Mouse (Mus musculus): Measurements from ENCODE around the gene Kcne1. TPM values are rescaled to one million over a fixed set of nuclear protein-coding genes. Genes with fewer than 3 reads are reported as not detected.

Gene Kcne1
- polyA plus RNA-seq, 1 experiment from 2014 or later, result 105 TPM

GRCm38 (mm10) chr16:92355982-92356381 lies 3.3 kb downstream of the Kcne1 start:
- Histone ChIP-seq H3K36me3 (no peaks in the 10 kb centered on the region; the same call in 1 of the 2 replicates), H3K27me3 (replicated peaks) (peaks cover 5% of the 10 kb centered on the region; the same call in 1 of the 2 replicates), H3K9me3 (no peaks in the 10 kb centered on the region), H3K27ac (replicated peaks) (peak overlapping the region; percentile 87), H3K9ac (peak overlapping the region; percentile 69), H3K4me2 (peak overlapping the region; percentile 63), H3K4me3 (no peak overlapping the region), H3K4me1 (peaks cover 51% of the 10 kb centered on the region)
- peak; percentile 38; the same call in 1 of the 2 replicates for ATAC-seq (ENCODE audit: extremely low read depth, insufficient number of reproducible peaks, low FRiP score, low TSS enrichment)
- WGBS, result 17% methylated on average over 11 of the region's 11 CpGs

DNA sequence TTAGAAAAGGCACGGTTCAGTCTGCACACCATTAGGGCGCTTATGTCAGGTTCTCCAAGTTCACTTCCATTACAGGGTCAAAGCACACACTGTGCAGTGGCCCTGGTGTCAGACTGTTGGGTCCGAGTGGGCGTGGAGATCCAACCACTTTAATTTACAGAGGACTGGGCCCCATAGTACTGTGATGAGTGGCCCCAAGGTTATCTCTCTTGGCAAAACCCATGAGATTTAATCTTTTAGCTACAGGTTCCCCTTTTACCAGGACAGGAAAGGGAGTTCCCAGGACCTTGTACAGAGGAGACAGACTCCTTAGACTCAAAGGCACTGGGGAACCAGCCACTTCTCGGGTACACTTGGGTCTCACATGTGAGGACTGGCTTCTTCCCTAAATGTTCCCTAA lies 3.9 kb downstream of the Kcne1 start:
- peak overlapping the region; percentile 69 for H3K9ac ChIP-seq

GRCm38 (mm10) chr16:92353897-92354296 lies 5.4 kb downstream of the Kcne1 start:
- no peak overlapping the region for H3K9ac ChIP-seq
- peaks cover 57% of the 10 kb centered on the region for H3K4me1 ChIP-seq
- H3K27ac ChIP-seq (replicated peaks), result no peak overlapping the region
- H3K27me3 ChIP-seq (replicated peaks), result peaks cover 5% of the 10 kb centered on the region; the same call in 1 of the 2 replicates
- H3K4me3 ChIP-seq, result no peak overlapping the region
- H3K4me2 ChIP-seq, result no peak overlapping the region
- 86% methylated on average over 2 of the region's 2 CpGs for WGBS
- ATAC-seq (ENCODE audit: extremely low read depth, insufficient number of reproducible peaks, low FRiP score, low TSS enrichment), result no peak
- no peaks in the 10 kb centered on the region for H3K9me3 ChIP-seq
- no peaks in the 10 kb centered on the region; the same call in 1 of the 2 replicates for H3K36me3 ChIP-seq

More for the DNA sequence above, 3.9 kb downstream of the Kcne1 start:
- no peak for ATAC-seq (ENCODE audit: extremely low read depth, insufficient number of reproducible peaks, low FRiP score, low TSS enrichment)
- H3K27me3 ChIP-seq (replicated peaks), result peaks cover 5% of the 10 kb centered on the region; the same call in 1 of the 2 replicates
- no peak overlapping the region for H3K4me3 ChIP-seq
- 68% methylated on average over 5 of the region's 5 CpGs for WGBS
- H3K4me1 ChIP-seq, result peaks cover 55% of the 10 kb centered on the region
- no peaks in the 10 kb centered on the region for H3K9me3 ChIP-seq
- H3K4me2 ChIP-seq, result peak overlapping the region; percentile 63; the same call in 1 of the 2 replicates
- peak overlapping the region; percentile 87 for H3K27ac ChIP-seq (replicated peaks)
- no peaks in the 10 kb centered on the region; the same call in 1 of the 2 replicates for H3K36me3 ChIP-seq

DNA sequence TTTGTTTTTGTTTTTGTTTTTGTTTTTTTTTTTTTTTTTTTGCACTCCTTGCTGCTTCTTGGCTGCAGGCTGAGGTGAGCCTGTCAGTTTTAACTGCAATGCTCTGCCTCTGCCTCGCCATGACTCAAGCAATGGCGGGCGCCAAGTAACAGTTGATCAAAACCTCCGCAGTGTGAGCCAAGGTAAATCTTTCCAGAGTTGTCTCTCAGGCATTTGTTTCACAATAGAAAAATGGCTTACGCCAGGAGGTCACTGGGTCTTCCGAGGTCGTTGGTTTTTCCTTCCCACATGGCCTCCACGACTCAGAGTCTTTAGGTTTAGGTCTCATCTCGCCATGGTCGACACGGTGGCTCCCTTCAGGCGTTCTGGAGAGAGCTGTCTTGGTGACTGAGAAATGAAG lies 6.0 kb downstream of the Kcne1 start:
- Histone ChIP-seq H3K4me3 (no peak overlapping the region), H3K36me3 (no peaks in the 10 kb centered on the region; the same call in 1 of the 2 replicates), H3K9ac (no peak overlapping the region), H3K4me1 (peaks cover 56% of the 10 kb centered on the region), H3K27ac (replicated peaks) (no peak overlapping the region), H3K27me3 (replicated peaks) (0 out of 2 replicates have a peak, but pooled peaks cover 5% of the 10 kb centered on the region), H3K4me2 (no peak overlapping the region), H3K9me3 (no peaks in the 10 kb centered on the region)
- no peak for ATAC-seq (ENCODE audit: extremely low read depth, insufficient number of reproducible peaks, low FRiP score, low TSS enrichment)
- WGBS, result 86% methylated on average over 12 of the region's 12 CpGs

DNA sequence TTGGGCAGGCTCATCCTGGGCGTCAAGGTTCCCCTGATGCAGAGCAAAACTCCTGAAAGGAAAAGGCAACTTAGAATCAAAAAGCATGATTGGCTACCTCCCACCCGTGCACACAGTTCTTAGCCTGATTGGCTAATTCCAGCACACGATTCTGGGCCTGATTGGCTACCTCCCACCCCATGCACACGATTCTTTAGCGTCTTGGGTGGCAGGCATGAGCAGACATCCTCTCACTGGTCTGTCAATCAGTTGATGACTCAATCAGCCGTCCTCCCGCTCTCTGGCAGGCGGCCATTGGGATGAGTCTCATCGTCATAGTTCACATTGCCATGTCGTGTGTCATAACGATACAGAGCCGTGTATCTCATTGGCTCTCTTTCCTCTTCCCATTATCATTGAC lies 10.3 kb downstream of the Kcne1 start:
- Histone ChIP-seq H3K27me3 (replicated peaks) (no peaks in the 10 kb centered on the region), H3K4me1 (peaks cover 47% of the 10 kb centered on the region), H3K4me3 (no peak overlapping the region), H3K36me3 (no peaks in the 10 kb centered on the region; the same call in 1 of the 2 replicates), H3K27ac (replicated peaks) (0 out of 2 replicates have a peak overlapping the region, but pooled peaks have one; percentile 8), H3K4me2 (no peak overlapping the region), H3K9ac (no peak overlapping the region), H3K9me3 (no peaks in the 10 kb centered on the region)
- no peak for ATAC-seq (ENCODE audit: extremely low read depth, insufficient number of reproducible peaks, low FRiP score, low TSS enrichment)
- 71% methylated on average over 12 of the region's 12 CpGs for WGBS

DNA sequence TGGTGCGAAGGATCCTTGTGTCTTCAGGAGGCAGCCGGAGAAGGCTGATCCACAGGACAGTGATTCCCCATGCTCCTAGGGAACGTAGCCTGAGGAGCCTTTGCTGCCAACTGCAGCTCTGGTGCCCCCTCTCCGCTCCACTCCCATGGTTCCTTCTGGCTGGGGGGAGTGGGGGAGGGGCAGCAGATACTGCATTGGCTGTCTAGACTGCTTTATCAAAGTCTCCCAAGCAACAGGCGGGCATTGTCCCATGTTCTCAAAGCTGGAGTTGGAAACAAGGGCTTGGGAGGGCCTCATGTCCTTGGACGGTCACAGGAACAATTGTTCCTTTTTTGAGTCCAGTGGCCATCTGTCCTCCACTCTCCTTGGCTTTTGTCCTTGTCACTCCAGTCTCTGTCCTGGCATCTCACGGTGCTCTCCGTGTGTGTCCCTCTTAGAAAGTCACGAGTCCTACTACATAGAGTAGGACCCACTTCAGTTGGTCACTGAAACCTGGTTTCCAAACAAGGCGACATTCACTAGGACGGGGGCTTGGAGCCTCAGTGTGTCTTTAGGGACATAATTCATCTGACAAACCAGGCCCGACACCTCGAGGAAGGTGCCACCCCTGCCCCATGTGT lies 12.9 kb downstream of the Kcne1 start:
- Histone ChIP-seq H3K9me3 (no peaks in the 10 kb centered on the region), H3K4me2 (peak overlapping the region; percentile 50), H3K4me3 (0 out of 2 replicates have a peak overlapping the region, but pooled peaks have one; percentile 14), H3K9ac (peak overlapping the region; percentile 71), H3K27me3 (replicated peaks) (no peaks in the 10 kb centered on the region), H3K4me1 (peaks cover 52% of the 10 kb centered on the region), H3K36me3 (no peaks in the 10 kb centered on the region), H3K27ac (replicated peaks) (peak overlapping the region; percentile 98)
- peak; percentile 55; the same call in 1 of the 2 replicates for ATAC-seq (ENCODE audit: extremely low read depth, insufficient number of reproducible peaks, low FRiP score, low TSS enrichment)
- WGBS, result 38% methylated on average over 13 of the region's 13 CpGs

- no peaks in the 10 kb centered on the region for H3K36me3 ChIP-seq
- H3K4me2 ChIP-seq, result no peak overlapping the region
- peak overlapping the region; percentile 58; the same call in 1 of the 2 replicates for H3K9ac ChIP-seq
- peak; percentile 59 for ATAC-seq (ENCODE audit: extremely low read depth, insufficient number of reproducible peaks, low FRiP score, low TSS enrichment)
- H3K27me3 ChIP-seq (replicated peaks), result no peaks in the 10 kb centered on the region
- H3K27ac ChIP-seq (replicated peaks), result peak overlapping the region; percentile 98
- peaks cover 59% of the 10 kb centered on the region for H3K4me1 ChIP-seq
- H3K9me3 ChIP-seq, result no peaks in the 10 kb centered on the region
- no peak overlapping the region for H3K4me3 ChIP-seq
- 13% methylated on average over 11 of the region's 11 CpGs for WGBS
These were observed 14.1 kb downstream of the Kcne1 start for GRCm38 (mm10) chr16:92345177-92345576.

DNA sequence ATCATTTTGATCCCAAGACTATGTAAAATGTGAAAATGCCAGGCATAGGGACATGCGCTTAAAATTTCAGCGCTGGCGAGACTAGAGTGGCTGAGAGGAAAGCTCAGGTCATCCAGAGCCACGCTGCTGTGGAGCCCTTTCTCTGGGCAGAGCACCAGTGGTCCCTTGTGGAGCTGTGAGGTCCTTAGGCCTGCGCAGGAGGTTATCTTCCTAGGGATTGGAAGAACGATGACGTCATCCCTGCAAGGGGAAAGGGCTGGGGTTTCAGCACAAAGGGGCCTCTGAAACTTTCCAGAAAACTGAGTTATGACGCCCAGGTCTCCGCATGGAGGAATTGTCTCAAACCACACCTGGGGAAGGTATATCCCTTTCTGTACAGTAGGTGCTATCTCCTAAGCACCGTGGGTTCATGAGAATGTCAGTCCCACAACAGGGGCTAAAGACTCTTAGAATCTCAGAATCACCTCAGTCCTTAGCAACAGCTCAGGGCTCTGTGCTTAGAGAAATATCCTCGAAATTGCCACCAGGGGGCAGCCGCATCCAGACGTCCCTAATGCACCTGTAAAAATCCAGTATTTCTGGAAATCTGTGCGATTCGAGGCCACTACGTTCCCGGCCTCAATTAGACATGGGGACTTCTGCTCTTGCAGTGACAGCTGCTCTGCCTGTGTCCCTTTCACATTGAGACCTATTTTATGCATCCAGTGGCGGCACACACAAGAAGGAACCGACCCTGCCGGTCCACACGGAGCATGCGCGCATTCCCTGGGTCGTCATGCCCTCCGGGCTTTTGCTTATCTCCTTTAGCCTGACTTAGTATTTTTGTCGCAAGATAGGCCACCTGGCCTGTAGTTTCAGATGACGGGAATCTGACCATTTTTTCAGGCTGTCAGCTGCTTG lies 18.4 kb downstream of the Kcne1 start:
- H3K36me3 ChIP-seq, result no peaks in the 10 kb centered on the region
- H3K27ac ChIP-seq (replicated peaks), result peak overlapping the region; percentile 89
- no peaks in the 10 kb centered on the region for H3K9me3 ChIP-seq
- ATAC-seq (ENCODE audit: extremely low read depth, insufficient number of reproducible peaks, low FRiP score, low TSS enrichment), result peak; percentile 49
- H3K4me3 ChIP-seq, result peak overlapping the region; percentile 44
- 12% methylated on average over 27 of the region's 27 CpGs for WGBS
- 0 out of 2 replicates have a peak, but pooled peaks cover 2% of the 10 kb centered on the region for H3K27me3 ChIP-seq (replicated peaks)
- peak overlapping the region; percentile 53 for H3K9ac ChIP-seq
- H3K4me1 ChIP-seq, result peaks cover 44% of the 10 kb centered on the region
- H3K4me2 ChIP-seq, result peak overlapping the region; percentile 69

GRCm38 (mm10) chr16:92336280-92336679 lies 23.0 kb downstream of the Kcne1 start:
- WGBS, result 5% methylated on average over 9 of the region's 9 CpGs
- no peak for ATAC-seq (ENCODE audit: extremely low read depth, insufficient number of reproducible peaks, low FRiP score, low TSS enrichment)
- H3K4me2 ChIP-seq, result no peak overlapping the region
- 0 out of 2 replicates have a peak, but pooled peaks cover 6% of the 10 kb centered on the region for H3K27me3 ChIP-seq (replicated peaks)
- peaks cover 32% of the 10 kb centered on the region for H3K4me1 ChIP-seq
- H3K4me3 ChIP-seq, result no peak overlapping the region
- H3K36me3 ChIP-seq, result no peaks in the 10 kb centered on the region
- H3K9me3 ChIP-seq, result no peaks in the 10 kb centered on the region
- H3K9ac ChIP-seq, result no peak overlapping the region
- H3K27ac ChIP-seq (replicated peaks), result no peak overlapping the region

DNA sequence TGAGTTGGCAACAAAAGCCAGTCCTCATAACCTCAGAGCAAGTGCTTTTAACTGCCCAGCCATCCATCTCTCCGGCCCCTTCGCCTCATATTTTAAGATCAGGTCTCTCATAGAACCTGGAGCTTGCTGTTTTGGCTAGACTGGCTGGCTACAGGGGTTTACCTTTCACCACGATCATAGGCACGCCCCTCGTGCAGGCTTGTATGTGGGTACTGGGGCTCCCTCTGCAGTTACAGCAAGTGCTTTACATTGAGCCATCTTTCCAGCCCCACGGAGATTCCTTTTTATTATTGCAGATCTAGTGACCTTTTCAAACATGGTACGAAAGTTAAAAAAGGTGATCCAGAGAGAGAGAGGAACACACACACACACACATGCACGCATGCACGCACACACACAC lies 24.7 kb downstream of the Kcne1 start:
- Histone ChIP-seq H3K4me1 (peaks cover 27% of the 10 kb centered on the region), H3K27ac (replicated peaks) (no peak overlapping the region), H3K9me3 (no peaks in the 10 kb centered on the region), H3K27me3 (replicated peaks) (0 out of 2 replicates have a peak, but pooled peaks cover 6% of the 10 kb centered on the region), H3K9ac (no peak overlapping the region), H3K4me3 (no peak overlapping the region), H3K4me2 (no peak overlapping the region), H3K36me3 (no peaks in the 10 kb centered on the region)
- 56% methylated on average over 9 of the region's 9 CpGs for whole genome bisulfite sequencing
- no peak for ATAC-seq (ENCODE audit: extremely low read depth, insufficient number of reproducible peaks, low FRiP score, low TSS enrichment)

- Histone ChIP-seq H3K4me1 (peaks cover 24% of the 10 kb centered on the region), H3K27me3 (replicated peaks) (0 out of 2 replicates have a peak, but pooled peaks cover 5% of the 10 kb centered on the region), H3K4me2 (no peak overlapping the region), H3K4me3 (no peak overlapping the region), H3K36me3 (no peaks in the 10 kb centered on the region), H3K9me3 (no peaks in the 10 kb centered on the region), H3K9ac (no peak overlapping the region), H3K27ac (replicated peaks) (peak overlapping the region; percentile 70)
- 55% methylated on average over 5 of the region's 5 CpGs for WGBS
- no peak; the same call in 1 of the 2 replicates for ATAC-seq (ENCODE audit: extremely low read depth, insufficient number of reproducible peaks, low FRiP score, low TSS enrichment)
These were observed 28.3 kb downstream of the Kcne1 start for GRCm38 (mm10) chr16:92330966-92331365.

Measured in heart, embryonic 13.5 days (tissue).